Mouse (Mus musculus): ENCODE measurements around the gene Scaper.

DNA sequence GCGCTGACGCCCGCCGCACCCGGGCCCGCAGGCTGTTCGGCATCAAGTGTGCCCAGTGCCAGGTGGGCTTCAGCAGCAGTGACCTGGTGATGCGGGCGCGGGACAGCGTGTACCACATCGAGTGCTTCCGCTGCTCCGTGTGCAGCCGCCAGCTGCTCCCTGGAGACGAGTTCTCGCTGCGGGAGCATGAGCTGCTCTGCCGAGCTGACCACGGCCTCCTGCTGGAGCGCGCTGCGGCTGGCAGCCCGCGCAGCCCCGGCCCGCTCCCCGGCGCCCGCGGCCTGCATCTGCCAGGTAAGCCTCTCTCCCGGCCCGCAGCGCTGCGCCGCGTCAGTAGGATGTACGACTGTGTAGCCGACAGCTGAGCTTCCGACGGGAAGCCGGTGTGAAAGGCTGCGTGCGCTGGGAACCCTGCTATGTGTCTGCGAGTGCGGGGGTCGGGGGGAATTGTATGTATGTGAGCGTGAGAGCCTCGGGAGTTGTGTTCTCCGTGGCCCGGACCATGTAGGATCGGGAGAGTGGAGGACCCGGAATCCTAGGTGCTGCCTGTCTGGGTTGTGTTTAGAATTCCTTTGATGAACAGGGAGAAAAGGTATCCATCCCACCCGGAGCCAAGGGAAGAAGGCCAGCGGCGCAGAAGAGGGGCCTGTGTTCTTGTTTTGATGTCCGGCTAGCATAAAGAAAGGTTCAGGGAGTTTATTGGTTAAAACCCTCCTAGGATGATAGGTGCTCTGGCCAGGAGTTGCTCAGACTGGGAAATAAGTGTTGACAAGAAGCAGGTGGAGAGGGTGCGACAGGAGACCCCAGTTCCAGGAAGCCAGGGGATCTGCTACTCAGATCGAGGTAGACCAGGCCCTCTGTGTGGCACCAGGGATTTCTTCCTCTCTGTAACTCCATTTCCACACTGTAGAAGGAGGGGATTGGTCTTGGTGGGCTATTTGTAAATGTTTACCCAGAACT, 395.3 kb downstream of the Scaper start:
- TF ChIP-seq CTCF (IDR thresholded peaks at IDR 0.05; ENCODE audit: extremely low read depth, insufficient read depth, insufficient read length, insufficient replicate concordance) (no peak), POLR2A (IDR thresholded peaks at IDR 0.05; ENCODE audit: low read depth, low read length) (no peak)

All from spleen, adult 2 months (tissue).